Mouse (Mus musculus): ENCODE measurements around the gene Gm9918.

Gm9918 gene

DNA sequence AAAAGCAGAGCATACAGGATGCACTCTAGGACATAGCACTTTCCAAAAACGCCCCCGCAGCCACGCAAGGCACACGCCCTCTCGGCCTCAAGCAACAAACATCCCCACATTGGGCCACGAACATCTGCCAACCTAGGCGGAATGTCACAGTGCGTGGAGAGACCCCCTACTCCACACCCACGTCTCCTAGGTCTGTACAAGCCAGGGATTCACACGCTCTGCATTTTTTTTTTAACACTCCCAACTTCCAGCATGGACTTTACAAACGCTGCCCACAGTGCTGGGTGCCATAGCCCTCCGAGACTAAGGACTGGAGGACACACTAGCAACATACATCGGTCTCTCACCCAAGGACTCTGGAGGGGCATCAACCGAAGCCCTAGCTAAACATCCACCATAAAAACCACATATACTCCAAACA lies 24.9 kb upstream of the Gm9918 start:
- no peak for DNase-seq (ENCODE audit: extremely low read depth, low read depth)

DNA sequence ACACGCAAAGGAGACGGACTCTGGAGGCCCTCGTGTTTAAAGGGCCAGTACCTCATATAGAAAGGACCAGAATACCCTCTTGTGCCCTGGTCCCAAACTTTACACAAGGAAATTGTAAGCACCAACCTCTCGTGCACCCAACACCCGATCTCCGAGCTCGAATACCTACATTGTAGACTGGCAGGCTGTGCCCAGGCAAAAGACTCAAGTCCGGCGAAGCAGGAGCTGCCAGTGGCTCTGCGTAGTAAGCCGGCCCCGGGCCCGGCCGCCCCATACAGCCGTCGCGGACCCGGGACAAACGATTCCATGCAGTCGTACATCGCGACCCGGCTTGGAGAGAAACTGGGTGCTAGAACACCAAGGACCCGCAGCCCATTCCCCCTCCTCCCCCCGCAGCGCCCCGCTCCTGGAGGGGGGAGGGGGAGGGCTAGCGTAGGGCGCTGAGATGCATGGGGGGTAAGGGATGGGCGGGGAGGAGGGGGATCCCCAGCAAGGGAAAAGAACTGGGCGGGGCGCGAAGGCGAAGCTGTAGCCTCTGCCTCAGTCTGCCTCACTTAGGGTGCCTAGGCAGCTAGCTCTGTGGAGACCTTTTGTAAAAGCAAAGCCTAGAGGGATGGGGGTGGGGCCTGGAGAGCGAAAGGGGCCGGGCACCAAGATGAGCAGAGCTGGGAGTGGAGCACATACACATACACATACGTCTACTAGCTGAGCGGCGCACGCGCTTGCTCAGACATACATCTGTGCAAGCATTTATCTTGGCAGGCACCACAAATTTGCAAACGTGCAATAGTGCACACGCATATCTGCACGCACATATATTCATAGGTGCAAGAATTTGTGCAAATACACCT lies 24.2 kb upstream of the Gm9918 start:
- DNase-seq (ENCODE audit: extremely low read depth, low read depth): peak; percentile 93

DNA sequence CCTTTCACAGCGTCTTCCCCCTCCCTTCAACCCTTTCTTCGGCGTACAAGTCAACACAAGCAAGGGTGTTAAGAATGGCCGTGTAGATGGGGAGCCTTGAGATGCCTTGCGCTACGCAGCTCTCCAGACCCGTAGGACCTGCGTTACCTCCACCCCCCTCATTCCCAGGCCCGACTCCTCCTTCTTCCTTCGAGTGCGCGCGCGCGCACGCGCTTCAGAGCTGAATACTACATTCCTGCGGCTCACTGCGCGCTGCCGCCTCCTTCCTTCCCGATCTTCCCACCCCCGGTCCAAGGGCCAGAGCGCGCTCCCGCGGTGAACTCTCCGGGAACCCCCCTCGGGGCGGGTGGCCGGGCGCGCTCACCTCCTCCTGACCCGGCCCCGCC lies 23.5 kb upstream of the Gm9918 start:
- DNase-seq (ENCODE audit: extremely low read depth, low read depth): peak; percentile 85

DNA sequence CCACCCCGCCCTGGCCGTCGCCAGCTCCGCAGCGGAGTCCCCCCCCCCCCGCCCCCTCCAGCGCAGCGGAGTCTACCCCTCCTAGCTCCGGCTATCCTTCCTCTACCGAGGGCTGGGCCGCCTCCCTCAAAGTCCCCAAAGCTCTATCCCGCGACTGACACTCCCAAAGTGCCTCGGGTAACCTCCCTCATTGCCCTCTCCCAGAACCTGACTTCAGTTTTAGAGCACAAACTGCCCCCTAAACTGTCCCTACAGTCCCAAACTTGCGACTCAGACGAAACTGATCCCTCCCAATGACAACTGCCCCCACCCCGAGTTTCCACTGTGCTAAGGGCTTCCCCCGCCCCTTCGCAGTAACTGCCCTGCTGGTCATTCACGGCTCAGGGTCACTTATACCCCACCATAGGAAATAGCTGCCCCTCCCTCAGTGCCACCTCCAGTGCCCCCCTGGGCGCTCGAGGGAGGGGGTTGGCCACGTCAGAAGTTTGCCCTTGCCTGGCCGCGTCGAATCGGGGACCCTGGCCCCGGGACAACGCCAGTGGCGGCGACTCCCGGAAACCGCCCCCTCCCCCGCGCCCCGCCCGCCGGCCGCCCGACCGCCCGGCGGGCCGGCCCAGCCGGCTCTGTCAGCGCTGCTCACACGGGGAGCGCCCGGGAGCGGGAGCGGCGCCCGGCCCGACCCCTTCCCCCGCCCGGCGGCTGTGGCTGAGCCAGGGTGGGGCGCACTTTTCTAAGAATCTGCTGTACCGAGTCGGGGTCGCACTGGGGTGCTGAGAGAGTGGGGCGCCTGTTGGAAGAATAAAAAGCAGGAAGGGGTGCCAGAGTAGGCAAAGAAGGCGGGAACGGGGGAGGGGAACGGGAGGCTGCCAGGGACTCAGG lies 22.9 kb upstream of the Gm9918 start:
- peak; percentile 61 for DNase-seq (ENCODE audit: extremely low read depth, low read depth)

DNA sequence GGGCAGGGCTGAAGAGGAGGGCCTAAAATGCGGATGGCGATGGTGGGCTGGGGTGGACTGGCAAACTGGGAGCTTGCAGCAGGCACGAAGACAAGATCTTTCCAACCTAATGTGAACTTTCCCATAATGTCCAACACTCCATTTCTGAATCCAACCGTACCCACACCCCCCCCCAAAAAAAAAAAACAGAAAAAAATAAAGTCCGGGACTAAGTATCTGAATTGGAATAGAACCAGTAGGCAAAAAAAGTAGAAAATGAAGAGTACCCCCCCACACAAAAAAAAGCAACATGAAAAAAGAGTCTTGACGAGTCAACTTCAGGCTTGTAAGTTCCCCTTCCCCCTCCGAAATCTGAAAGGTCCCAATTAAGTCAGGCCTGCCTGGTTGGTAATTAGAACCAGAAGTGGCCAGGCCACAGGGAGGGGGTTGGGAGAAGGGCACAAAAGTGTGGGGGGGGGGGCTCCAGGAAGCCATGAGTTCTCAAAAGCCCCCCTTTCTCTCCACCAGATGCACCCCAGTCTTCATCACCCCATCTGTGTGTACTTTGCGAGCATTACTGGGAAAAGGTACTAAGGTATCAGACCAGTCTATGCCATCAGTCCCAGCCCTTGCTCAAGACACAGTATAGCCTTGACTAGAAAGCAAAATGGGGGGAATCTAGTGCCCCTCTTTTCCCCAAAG lies 22.1 kb upstream of the Gm9918 start:
- DNase-seq (ENCODE audit: extremely low read depth, low read depth): no peak

DNA sequence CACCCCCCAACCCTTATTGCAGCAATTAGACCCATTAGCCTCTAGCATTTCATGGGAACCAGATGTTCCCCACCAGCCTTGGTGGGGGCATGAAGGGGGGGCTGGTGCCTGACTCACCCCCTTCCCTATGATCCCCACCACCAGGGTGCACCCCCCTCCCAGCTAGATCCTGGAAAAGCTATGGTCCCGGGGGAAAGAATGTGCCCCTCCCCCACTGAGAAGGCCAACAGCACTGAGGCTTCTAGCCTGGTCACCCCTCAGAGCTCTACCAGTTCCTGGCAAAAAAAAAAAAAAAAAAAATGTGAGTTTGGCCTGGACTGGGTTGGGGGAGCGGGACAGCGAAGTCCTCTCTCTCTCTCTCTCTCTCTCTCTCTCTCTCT lies 21.6 kb upstream of the Gm9918 start:
- no peak for DNase-seq (ENCODE audit: extremely low read depth, low read depth)

DNA sequence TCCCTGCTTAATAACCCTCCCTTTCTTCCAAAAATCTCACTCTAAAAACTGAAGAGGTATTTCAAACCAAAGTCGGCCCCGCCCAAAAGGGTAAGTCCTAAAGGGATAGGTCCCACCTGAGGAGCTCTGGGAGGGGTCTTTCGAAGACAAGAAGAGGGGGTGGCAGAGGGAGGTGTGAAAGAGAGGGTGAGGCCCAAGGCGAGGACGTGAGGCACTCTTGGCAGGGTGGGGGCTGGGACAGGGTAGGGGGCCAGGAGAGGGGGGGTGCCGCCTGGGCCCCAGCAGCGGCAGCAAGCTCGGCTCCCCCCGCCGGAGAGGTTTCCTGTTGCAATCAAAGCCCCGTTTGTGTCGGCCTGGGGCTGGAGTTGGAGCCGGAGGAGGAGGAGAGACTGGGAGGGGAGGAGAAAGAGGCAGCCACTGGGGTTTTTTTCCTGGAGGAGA lies 21.1 kb upstream of the Gm9918 start:
- no peak for DNase-seq (ENCODE audit: extremely low read depth, low read depth)

DNA sequence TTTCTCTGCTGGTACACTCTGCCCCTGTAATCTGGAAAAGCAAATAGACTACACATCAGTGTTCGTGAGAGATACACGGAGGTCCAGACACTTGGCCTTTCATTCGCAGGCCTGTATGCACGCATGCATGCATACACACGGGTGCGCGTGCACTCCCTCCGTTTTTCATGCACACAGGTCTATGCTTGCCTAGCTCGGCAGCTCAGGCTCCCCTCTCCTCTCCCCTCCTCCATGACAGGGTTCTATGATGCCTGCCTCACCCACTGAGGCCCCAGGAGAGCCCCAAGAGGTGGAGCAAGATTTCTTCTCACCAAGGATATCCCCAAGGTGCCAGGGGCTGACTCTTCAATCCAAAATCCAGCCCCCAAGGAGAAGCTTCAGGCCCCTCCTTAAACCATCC lies 20.4 kb upstream of the Gm9918 start:
- no peak for DNase-seq (ENCODE audit: extremely low read depth, low read depth)

DNA sequence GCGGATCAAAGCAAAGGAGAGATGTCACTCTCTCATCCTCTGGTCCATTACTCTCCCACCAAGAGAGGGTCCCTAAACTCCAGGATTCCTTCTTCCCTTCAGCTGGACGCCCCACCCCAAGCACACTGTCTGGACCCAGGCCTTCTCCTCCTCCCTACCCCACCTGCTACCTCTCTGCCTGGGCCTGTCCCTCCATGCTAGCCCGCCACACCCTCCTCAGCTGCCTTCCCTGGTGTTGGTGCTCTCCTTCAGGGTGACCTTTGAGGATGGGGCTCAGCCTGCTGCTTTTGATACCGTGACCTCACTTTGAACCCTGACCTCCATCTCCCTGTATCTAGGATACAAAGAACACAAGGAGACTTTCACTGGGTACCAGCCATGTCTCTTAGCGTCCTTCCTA lies 19.8 kb upstream of the Gm9918 start:
- DNase-seq (ENCODE audit: extremely low read depth, low read depth): no peak

DNA sequence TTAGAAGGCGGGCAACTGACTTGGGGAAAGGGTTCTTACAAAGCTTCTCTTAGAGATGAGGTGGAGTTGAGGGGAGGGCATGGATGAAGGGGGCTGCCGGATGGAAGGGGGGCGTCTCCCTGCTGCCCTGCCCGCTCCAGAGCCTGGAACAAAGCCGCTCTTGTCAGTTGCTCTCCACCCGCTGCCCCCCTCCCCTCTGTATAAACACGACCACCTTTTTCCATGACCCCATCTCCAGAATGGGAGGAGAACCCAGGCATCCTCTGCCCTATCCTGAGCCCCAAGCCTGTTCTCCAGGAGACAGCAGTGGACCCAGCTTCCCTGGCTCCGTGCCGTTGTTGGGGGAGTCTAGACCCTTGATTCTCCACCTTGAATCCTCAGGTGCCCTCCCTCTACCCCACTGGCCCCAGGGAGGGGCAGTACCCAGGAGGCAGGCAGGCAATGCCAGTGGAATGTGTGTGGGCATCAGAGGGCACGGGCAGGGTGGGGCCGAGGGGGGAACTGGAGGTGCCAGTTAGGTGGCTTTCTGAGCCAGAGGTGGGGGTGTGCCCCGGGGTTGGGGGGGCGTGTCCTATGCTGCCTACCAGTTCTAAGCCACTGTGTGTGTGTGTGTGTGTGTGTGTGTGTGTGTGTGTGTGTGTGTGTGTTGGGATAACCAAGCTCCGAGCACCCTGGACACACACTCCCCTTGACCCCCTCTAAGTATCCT lies 14.7 kb upstream of the Gm9918 start:
- DNase-seq (ENCODE audit: extremely low read depth, low read depth): no peak

DNA sequence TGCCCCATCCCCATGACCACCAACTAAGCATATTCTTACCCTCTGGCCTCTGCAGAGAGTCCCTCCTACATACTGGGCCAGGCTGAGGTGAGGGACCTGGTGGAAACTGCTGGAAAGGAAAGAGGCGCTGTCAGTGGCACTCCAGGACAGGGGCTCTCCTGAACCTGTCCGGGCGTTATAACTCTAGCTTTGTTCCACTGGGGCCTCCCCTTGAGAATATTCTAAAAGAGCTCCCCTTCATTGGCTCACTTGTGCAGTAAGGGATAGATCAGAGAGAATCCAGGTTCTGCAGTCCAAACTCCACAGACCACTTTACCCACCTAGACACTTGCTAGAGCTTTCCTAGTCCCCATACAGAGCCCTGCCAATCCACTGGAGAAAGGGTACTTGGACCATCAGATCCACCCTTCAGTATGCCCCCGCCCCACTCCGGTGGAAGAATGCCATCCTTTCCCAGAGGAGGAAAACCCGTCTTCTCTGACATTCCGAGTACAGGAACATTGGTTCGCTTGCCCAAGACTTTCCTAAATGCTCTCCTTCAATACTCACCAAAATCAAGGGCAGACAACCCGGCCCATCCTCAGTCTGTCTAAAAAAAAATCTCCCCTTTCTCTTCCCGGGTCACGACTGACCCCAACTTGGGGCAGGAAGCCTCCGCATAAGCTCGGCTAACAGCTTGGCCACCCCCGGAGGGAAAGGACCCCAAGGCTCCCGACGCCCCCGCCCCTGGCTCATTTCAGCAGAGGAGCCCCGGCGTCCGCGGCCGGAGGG lies 13.7 kb upstream of the Gm9918 start:
- no peak for DNase-seq (ENCODE audit: extremely low read depth, low read depth)

DNA sequence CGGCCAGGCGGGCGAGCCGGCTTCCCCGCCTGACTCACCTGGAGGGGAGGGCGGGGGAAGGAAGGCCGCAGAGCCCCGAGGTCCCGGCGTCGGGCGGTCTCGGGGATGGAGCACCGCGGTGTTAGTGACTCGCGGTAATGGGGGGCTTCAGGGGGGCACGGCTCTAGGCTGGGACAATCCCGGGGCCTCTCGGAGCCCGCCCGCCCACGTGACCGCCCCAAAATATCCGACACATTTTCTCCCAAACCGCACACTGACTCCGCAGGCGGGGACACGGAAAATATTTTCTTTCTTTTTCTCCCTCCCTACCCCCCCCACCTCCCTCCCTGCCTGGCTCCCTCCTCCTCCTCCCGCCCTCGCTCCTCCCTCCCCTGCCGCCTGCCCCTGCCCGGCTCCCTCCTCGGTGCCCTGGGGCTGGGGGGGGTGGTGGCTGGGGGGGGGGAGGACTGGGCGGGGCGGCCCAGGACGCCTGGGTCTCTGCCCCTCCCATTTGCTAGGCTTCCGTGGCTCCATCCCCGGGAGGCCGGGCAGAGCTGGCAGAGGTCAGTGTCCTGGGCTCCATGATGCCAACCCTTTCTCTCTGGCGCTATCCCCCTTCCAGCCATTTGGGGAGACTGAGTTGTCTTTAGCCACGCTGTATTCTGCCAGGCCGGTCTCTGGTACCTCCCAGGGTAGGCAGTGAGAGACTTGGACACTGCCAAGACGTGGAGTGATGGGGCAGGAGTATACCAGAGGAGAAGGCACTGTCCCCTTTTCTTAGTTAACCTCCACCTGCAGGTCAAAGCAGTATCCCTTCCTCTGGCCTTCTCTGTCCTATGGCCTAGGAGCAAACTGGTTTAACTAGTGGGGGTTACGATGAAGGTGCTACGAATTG lies 12.9 kb upstream of the Gm9918 start, which contains the start of gene Rarg:
Rarg (minus strand) TSS at position 316 of the 874 bp plus-strand sequence.
- no peak for DNase-seq (ENCODE audit: extremely low read depth, low read depth)

DNA sequence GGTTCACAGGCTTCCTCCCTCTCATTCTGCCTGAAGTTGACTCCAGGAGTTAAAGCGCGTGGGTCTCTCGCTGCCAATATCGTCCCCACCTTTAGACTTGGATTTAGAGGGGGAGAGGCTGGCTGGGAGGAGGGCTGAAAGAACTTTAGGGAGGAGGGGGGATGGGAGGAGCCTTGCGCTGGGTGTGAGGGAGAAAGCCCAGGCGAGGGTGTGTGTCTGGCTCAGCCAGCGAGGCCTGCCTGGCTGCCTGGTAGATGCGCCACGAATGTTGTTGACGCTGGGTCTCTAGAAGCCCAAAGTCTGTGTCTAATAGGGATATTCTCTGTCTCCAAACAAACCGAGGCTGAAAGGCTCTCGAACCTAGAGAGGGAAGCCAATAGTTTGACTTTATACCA lies 12.3 kb upstream of the Gm9918 start:
- no peak for DNase-seq (ENCODE audit: extremely low read depth, low read depth)

DNA sequence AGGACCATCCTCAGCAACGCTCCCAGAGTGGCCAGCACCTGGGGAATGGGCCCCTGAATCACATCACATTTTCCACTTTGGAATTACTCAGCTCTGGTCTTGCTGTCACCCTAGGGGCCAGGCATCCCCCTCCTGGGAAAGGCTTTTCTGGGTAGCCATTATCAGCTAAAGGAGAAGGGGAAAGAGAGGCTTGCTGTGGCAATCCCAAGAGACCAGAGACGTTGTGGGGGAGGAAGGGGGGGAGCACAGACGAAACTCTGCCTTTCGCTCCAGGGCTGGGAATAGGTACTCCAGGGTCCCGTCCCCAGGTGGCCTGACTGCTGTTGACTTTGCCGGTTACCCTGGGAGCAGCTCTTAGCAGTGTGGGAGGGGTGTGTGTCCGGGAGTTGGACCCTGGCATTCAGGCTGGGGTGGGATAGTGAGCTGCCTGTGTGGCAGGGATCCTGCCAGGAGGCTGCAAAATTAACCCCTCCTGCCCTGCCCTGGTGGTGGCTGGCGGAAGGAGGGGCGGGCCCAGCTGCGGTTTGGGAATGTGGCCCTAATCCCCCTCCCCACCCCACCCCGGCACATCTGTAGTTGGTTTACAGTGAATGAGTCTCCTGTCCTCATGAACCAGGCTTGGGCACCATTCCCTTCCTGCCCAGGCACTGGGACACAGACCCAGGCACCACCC lies 11.6 kb upstream of the Gm9918 start:
- DNase-seq (ENCODE audit: extremely low read depth, low read depth): no peak

DNA sequence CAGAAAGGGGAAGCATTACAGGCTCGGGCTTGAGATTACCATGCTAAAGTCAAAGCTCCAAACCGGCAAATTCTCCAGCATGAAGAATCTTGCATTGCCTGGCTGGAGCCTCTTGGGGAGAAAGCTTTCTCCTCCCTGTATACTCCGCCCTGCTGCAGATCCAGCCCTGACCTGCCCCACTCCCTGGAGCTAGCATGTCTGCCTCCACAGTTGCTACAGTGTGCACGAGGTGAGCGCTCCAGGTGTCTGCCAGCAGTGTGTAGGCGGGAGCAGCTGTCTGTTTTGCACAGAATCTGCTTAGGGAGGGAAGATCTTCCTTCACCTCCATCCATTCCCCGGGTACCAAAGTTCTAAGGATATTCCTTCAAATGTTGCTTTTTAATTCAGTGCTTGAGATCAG lies 7.8 kb upstream of the Gm9918 start:
- no peak for DNase-seq (ENCODE audit: extremely low read depth, low read depth)

DNA sequence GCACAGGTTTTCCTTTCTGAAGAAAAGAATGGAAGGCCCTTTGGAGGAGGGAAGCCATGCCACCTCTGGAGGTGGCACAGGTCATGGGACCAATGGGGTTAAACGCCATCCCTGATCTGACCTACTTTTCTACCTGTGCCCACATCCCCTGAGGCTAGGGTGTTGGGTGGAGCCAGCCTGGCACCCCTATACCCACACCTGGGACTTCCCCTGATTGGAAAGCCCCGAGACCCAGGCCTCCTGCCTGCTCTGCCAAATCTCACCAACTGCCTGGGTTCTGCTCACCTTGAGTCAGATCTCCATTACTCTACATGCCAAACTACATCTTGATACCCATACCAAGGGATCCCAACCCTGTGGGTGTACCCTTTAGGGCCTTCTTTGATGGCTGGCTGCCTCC lies 7.3 kb upstream of the Gm9918 start:
- DNase-seq (ENCODE audit: extremely low read depth, low read depth): no peak

DNA sequence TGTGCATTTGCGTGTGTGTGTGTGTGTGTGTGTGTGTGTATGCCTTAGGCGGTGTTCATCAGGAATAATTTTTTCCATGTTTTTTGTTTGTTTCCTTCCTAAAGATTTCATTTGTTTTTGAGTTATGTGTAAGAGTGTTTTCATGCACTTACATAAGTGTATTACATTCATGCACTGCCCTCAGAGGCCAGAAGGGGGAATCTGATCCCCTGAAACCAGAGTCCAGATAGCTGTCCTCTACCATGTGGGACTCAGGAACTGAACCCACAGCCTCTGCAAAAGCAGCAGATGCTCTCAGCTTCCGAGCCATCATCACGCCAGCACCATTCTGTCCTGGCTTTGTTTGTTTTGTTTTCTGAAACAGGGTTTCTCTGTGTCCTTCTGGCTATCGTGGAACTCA lies 4.8 kb upstream of the Gm9918 start:
- DNase-seq (ENCODE audit: extremely low read depth, low read depth): no peak

DNA sequence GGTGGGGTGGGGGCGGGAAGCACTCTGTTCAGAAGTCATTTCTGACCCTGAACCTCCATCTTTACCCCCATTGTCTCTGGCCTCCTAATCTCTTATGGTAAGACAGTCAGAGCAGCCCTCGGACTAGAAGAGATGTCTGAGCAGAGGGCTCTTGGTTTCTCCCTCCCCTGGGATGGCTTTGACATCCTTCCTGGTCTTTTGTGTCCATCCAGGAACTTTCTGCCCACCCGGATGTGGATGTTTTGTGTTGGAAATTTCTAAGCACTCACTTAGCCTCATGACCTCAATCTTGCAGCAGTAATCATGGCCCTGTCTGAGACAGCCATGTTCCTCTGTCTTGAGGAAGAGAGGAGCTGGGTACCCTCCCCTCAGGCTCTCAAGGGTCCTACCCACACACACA lies 1.1 kb downstream of the Gm9918 start:
- no peak for DNase-seq (ENCODE audit: extremely low read depth, low read depth)

All from MEL-GATA-1-ER (cell line).